Mouse (Mus musculus): ENCODE data around the gene Wdtc1. TPM values are rescaled to one million over a fixed set of nuclear protein-coding genes. Genes with fewer than 3 reads are reported as not detected.
A peak's percentile ranks its signal among the peaks of the same experiment; 100 is the strongest.

Gene Wdtc1
- total RNA-seq, 2 experiments from 2014 or later: 58.6 to 59.8 TPM

- DNase-seq (ENCODE audit: low spot score in 2 of 2): no peak
- intact Hi-C loops (cut with DNase I): no loop called here
These were observed 89.5 kb downstream of the Wdtc1 start for GRCm38 (mm10) chr4:133263756-133264155.

GRCm38 (mm10) chr4:133262882-133263281 is 90.4 kb downstream of the Wdtc1 start, which contains the start of gene Sytl1:
Gene Sytl1, minus strand, starts transcription at chr4:133263113.
- intact Hi-C loops (cut with DNase I): no loop called here
- no peak for DNase-seq (ENCODE audit: low spot score in 2 of 2)

- intact Hi-C loops (cut with DNase I): no loop called here
- DNase-seq (ENCODE audit: low spot score in 2 of 2): no peak
These were observed 90.9 kb downstream of the Wdtc1 start for GRCm38 (mm10) chr4:133262375-133262765.

GRCm38 (mm10) chr4:133261641-133262374 is 91.5 kb downstream of the Wdtc1 start:
- intact Hi-C loops (cut with DNase I): no loop called here
- no peak for DNase-seq (ENCODE audit: low spot score in 2 of 2)

GRCm38 (mm10) chr4:133257798-133258408 is 95.4 kb downstream of the Wdtc1 start:
- intact Hi-C loops (cut with DNase I): no loop called here
- no peak for DNase-seq (ENCODE audit: low spot score in 2 of 2)

GRCm38 (mm10) chr4:133257230-133257629 is 96.1 kb downstream of the Wdtc1 start:
- intact Hi-C loops (cut with DNase I): no loop called here
- no peak for DNase-seq (ENCODE audit: low spot score in 2 of 2)

GRCm38 (mm10) chr4:133256820-133257219 is 96.5 kb downstream of the Wdtc1 start:
- no peak for DNase-seq (ENCODE audit: low spot score in 2 of 2)
- intact Hi-C loops (cut with DNase I): no loop called here

- DNase-seq (ENCODE audit: low spot score in 2 of 2): no peak
- intact Hi-C loops (cut with DNase I): no loop called here
These were observed 97.9 kb downstream of the Wdtc1 start for GRCm38 (mm10) chr4:133255392-133255791.

GRCm38 (mm10) chr4:133253412-133253811 is 99.9 kb downstream of the Wdtc1 start:
- intact Hi-C loops (cut with DNase I): loop anchor here (5.0 kb wide), 1 partner anchor 44 kb away; no protein-coding TSS in a partner anchor
- DNase-seq (ENCODE audit: low spot score in 2 of 2): no peak

GRCm38 (mm10) chr4:133252089-133252488 is 101.2 kb downstream of the Wdtc1 start:
- intact Hi-C loops (cut with DNase I): loop anchor here (5.0 kb wide), 1 partner anchor 45 kb away; no protein-coding TSS in a partner anchor
- DNase-seq (ENCODE audit: low spot score in 2 of 2): no peak

GRCm38 (mm10) chr4:133251214-133251613 is 102.1 kb downstream of the Wdtc1 start:
- intact Hi-C loops (cut with DNase I): loop anchor here (5.0 kb wide), 1 partner anchor 46 kb away; no protein-coding TSS in a partner anchor
- DNase-seq (ENCODE audit: low spot score in 2 of 2): peak in 1 of 2 experiments; percentile 53

GRCm38 (mm10) chr4:133250609-133251008 is 102.7 kb downstream of the Wdtc1 start:
- intact Hi-C loops (cut with DNase I): loop anchor here (5.0 kb wide), 1 partner anchor 47 kb away; no protein-coding TSS in a partner anchor
- DNase-seq (ENCODE audit: low spot score in 2 of 2): peak; percentile 83

GRCm38 (mm10) chr4:133247806-133248449 is 105.4 kb downstream of the Wdtc1 start:
- intact Hi-C loops (cut with DNase I): no loop called here

GRCm38 (mm10) chr4:133247072-133247471 is 106.2 kb downstream of the Wdtc1 start:
- intact Hi-C loops (cut with DNase I): no loop called here
- DNase-seq (ENCODE audit: low spot score in 2 of 2): no peak

More at GRCm38 (mm10) chr4:133247806-133248449, 105.4 kb downstream of the Wdtc1 start:
- DNase-seq (ENCODE audit: low spot score in 2 of 2): no peak

GRCm38 (mm10) chr4:133244289-133244688 is 109.0 kb downstream of the Wdtc1 start:
- no peak for DNase-seq (ENCODE audit: low spot score in 2 of 2)
- intact Hi-C loops (cut with DNase I): no loop called here

GRCm38 (mm10) chr4:133243538-133243937 is 109.7 kb downstream of the Wdtc1 start:
- no peak for DNase-seq (ENCODE audit: low spot score in 2 of 2)
- intact Hi-C loops (cut with DNase I): no loop called here

- intact Hi-C loops (cut with DNase I): no loop called here
- no peak for DNase-seq (ENCODE audit: low spot score in 2 of 2)
These were observed 110.6 kb downstream of the Wdtc1 start for GRCm38 (mm10) chr4:133242710-133243109.

Data from left cerebral cortex, postnatal 36 days (tissue).